In the genomic region with DNA sequence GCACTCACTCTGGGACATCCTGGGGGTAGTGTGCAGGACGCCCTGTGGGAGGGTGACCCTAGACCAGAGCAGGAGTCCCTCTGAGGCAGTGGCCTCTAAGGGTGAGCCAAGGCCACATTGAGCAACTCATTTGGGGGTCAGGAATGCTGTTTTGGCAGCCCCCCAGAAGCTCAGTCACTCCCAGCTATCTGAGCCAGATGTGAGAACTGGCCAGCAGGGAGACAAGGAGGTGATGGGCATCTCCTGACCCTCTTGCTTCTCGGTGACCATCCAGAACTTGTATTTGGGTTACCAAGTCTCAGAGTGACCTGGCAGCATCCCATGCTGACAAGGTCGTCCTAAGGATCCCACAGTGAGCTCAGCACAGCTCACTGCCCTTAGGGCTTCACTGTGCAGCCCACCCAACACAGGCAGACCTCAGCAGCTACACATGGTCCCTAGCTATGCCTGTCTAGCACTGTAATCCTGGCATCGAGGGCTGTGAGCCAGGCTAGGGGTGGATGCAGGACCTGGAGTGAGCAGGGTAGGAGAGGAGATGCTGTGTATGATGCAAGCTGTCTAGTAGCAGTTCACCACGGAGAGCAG, we compare ENCODE assay signal across 8 mouse cellular contexts. TPM values are rescaled to one million over a fixed set of nuclear protein-coding genes. Genes with fewer than 3 reads are reported as not detected.
DNase-seq lines count a peak whose midpoint lies in the region; ATAC-seq and TF ChIP-seq lines count a peak whose summit lies in the region.

No protein-coding gene starts in this region.

- peak; percentile 58 to 63 for DNase-seq in lung, adult 18-20 months
- DNase-seq in lung, adult 2 months = no peak
- DNase-seq in hindbrain, postnatal 0 days (ENCODE audit: low spot score) = no peak
- DNase-seq in thymus, adult 18-20 months = no peak
- DNase-seq in layer of hippocampus, adult 18-20 months (ENCODE audit: low spot score in 2 of 2) = no peak

- H3K4me3 ChIP-seq in lung, adult 2 months (replicated peaks; ENCODE audit: extremely low read depth, low read depth, low read length) = no peak overlapping the region
- no peak overlapping the region for H3K4me3 ChIP-seq in embryonic fibroblast, embryonic 13.5 days (ENCODE audit: insufficient read depth, low read length)
- H3K4me3 ChIP-seq in hindbrain, postnatal 0 days (ENCODE audit: low read length) = no peak overlapping the region
- no peak overlapping the region for H3K4me3 ChIP-seq in lung, embryonic 16.5 days (ENCODE audit: low read length)

- H3K4me2 ChIP-seq in hindbrain, postnatal 0 days (ENCODE audit: low read depth, low read length) = peak overlapping the region; percentile 39; the same call in 1 of the 2 replicates
- H3K4me2 ChIP-seq in lung, embryonic 16.5 days (ENCODE audit: low read depth, low read length) = no peak overlapping the region

- no peak for TF ChIP-seq POLR2A in lung, adult 2 months (IDR thresholded peaks at IDR 0.05; ENCODE audit: borderline replicate concordance, extremely low read depth, low read depth, low read length)
- TF ChIP-seq POLR2A in embryonic fibroblast, embryonic 13.5 days (IDR thresholded peaks at IDR 0.05; ENCODE audit: low read depth, low read length) = no peak

- H3K4me1 ChIP-seq in lung, adult 2 months (ENCODE audit: control insufficient read depth, insufficient read depth, low read length) = peaks cover 15% of the 10 kb centered on the region
- peaks cover 9% of the 10 kb centered on the region; the same call in 1 of the 2 replicates for H3K4me1 ChIP-seq in embryonic fibroblast, embryonic 13.5 days (ENCODE audit: control insufficient read depth, insufficient read depth, low read length)
- peaks cover 6% of the 10 kb centered on the region for H3K4me1 ChIP-seq in hindbrain, postnatal 0 days (ENCODE audit: insufficient read depth, low read length)
- peaks cover 44% of the 10 kb centered on the region for H3K4me1 ChIP-seq in lung, embryonic 16.5 days (replicated peaks; ENCODE audit: control insufficient read depth, insufficient read depth, low read length)

- H3K9ac ChIP-seq in hindbrain, postnatal 0 days (replicated peaks; ENCODE audit: low read length) = 0 out of 2 replicates have a peak overlapping the region, but pooled peaks have one; percentile 9
- H3K9ac ChIP-seq in lung, embryonic 16.5 days (ENCODE audit: low read length) = no peak overlapping the region

- H3K27me3 ChIP-seq in hindbrain, postnatal 0 days (ENCODE audit: insufficient read depth, low read length) = no peaks in the 10 kb centered on the region
- H3K27me3 ChIP-seq in lung, embryonic 16.5 days (ENCODE audit: control insufficient read depth, insufficient read depth, low read depth, low read length) = peaks cover 5% of the 10 kb centered on the region

- no peak for TF ChIP-seq CTCF in lung, adult 2 months (IDR thresholded peaks at IDR 0.05; ENCODE audit: insufficient read depth, low read length)
- no peak for TF ChIP-seq CTCF in embryonic fibroblast, embryonic 13.5 days (IDR thresholded peaks at IDR 0.05; ENCODE audit: borderline replicate concordance, insufficient read depth, low read length)
- no peak for TF ChIP-seq CTCF in hindbrain, postnatal 0 days (IDR thresholded peaks at IDR 0.05; ENCODE audit: low read depth)

- H3K27ac ChIP-seq in embryonic fibroblast, embryonic 13.5 days (ENCODE audit: insufficient read depth, low read length) = peak overlapping the region; percentile 72
- 0 out of 2 replicates have a peak overlapping the region, but pooled peaks have one; percentile 48 for H3K27ac ChIP-seq in hindbrain, postnatal 0 days
- no peak overlapping the region for H3K27ac ChIP-seq in lung, embryonic 16.5 days (ENCODE audit: low read length)

- H3K9me3 ChIP-seq in hindbrain, postnatal 0 days (ENCODE audit: low read length) = no peaks in the 10 kb centered on the region
- no peaks in the 10 kb centered on the region for H3K9me3 ChIP-seq in lung, embryonic 16.5 days (ENCODE audit: control insufficient read depth, low read length)

- no peaks in the 10 kb centered on the region for H3K36me3 ChIP-seq in hindbrain, postnatal 0 days (ENCODE audit: insufficient read depth, low read length)
- H3K36me3 ChIP-seq in lung, embryonic 16.5 days (ENCODE audit: control insufficient read depth, insufficient read depth, low read length) = peaks cover 4% of the 10 kb centered on the region; the same call in 1 of the 2 replicates

- no peak for ATAC-seq in hindbrain, postnatal 0 days
- peak; percentile 59 for ATAC-seq in lung, embryonic 16.5 days (ENCODE audit: low read depth)
- no peak for ATAC-seq in activated CD4-positive, CD25-positive, alpha-beta regulatory T cell, adult 4 months

- 40% methylated on average over 5 of the region's 5 CpGs for WGBS in lung, adult 2 months
- 46% methylated on average over 4 of the region's 5 CpGs for WGBS in hindbrain, postnatal 0 days
- 33% methylated on average over 4 of the region's 5 CpGs for WGBS in lung, embryonic 16.5 days

RNA-seq across cellular contexts. Expression of gene Notch3, which starts 49.3 kb away (rescaled TPM):
- polyA plus RNA-seq in lung, adult 2 months (2012; rRNA removed) = 98.6 and 107 TPM in 2 replicates
- polyA plus RNA-seq in embryonic fibroblast, embryonic 13.5 days (2011; ENCODE audit: insufficient read length, low read depth, missing spikeins) = 18.8 and 20.8 TPM in 2 replicates
- total RNA-seq in hindbrain, postnatal 0 days (2014; rRNA removed) = 56.3 and 68.1 TPM in 2 replicates
- polyA plus RNA-seq in hindbrain, postnatal 0 days (2015; fragmentation: Nextera tagmentation; extraction: Ambion mirVana) = 5.8 and 6.5 TPM in 2 replicates
- 17.1 and 17.3 TPM in 2 replicates for polyA plus RNA-seq in lung, embryonic 16.5 days (2015; fragmentation: Nextera tagmentation; extraction: Ambion mirVana)
- 1 to 10 TPM; 4.4 to 5.0 TPM for total RNA-seq in layer of hippocampus, adult 18-20 months (2021)
- polyA plus RNA-seq in activated CD4-positive, CD25-positive, alpha-beta regulatory T cell, adult 4 months (2017; shearing (Covaris generic)) = not detected

Comparison
In these comparisons a context has a peak if more than half of its experiments do, and no peak if none do; other contexts are left out.
1. DNase-seq: peak in lung, adult 18-20 months (2 of 2); none in lung, adult 2 months (single experiment), hindbrain, postnatal 0 days (single experiment), thymus, adult 18-20 months (0 of 2) and layer of hippocampus, adult 18-20 months (0 of 2).